Mouse (Mus musculus) midbrain, embryonic 11.5 days (tissue): ENCODE results near the gene Bmp4. TPM values are rescaled to one million over a fixed set of nuclear protein-coding genes. Genes with fewer than 3 reads are reported as not detected.
A peak's percentile ranks its signal among the peaks of the same experiment; 100 is the strongest.

Experiments used
- ATAC-seq: fragments of 200-750 bp; cut with Nextera tagmentation; 2 replicates; pipeline ENCODE4 v1.8.0; 2017; ENCODE audit warnings: moderate TSS enrichment, moderate library complexity; ENCODE audit not compliant: low FRiP score
- DNase-seq: peaks from one replicate; pipeline ENCODE4 v3.0.0; 2015; ENCODE audit warnings: low spot score; ENCODE audit errors: missing footprints
- H3K27ac ChIP-seq: fragments of 300-500 bp; sonication (generic); 2 replicates; pipeline ENCODE4 v1.5.1; 2014; ENCODE audit warnings: low read depth, low read length
- H3K27me3 ChIP-seq: fragments of 300-500 bp; sonication (generic); 2 replicates; pipeline ENCODE4 v1.6.1; 2014; ENCODE audit warnings: mild to moderate bottlenecking, low read length, moderate library complexity, mixed read lengths; ENCODE audit not compliant: control insufficient read depth, insufficient read depth
- H3K36me3 ChIP-seq: fragments of 300-500 bp; sonication (generic); 2 replicates; pipeline ENCODE4 v1.6.1; 2014; ENCODE audit warnings: mild to moderate bottlenecking, low read length, moderate library complexity, mixed read lengths; ENCODE audit not compliant: control insufficient read depth, insufficient read depth
- H3K4me1 ChIP-seq: fragments of 300-500 bp; sonication (generic); 2 replicates; pipeline ENCODE4 v1.6.1; 2014; ENCODE audit warnings: low read length; ENCODE audit not compliant: control insufficient read depth, insufficient read depth
- H3K4me2 ChIP-seq: fragments of 300-500 bp; sonication (generic); 2 replicates; pipeline ENCODE4 v1.6.1; 2014; ENCODE audit warnings: mild to moderate bottlenecking, moderate library complexity
- H3K4me3 ChIP-seq: fragments of 300-500 bp; sonication (generic); 2 replicates; pipeline ENCODE4 v1.5.1; 2014; ENCODE audit warnings: low read depth, low read length
- H3K9ac ChIP-seq: fragments of 300-500 bp; sonication (generic); 2 replicates; pipeline ENCODE4 v1.6.1; 2014; ENCODE audit warnings: low read length
- H3K9me3 ChIP-seq: fragments of 300-500 bp; sonication (generic); 2 replicates; pipeline ENCODE4 v1.6.1; 2016; ENCODE audit warnings: low read length; ENCODE audit not compliant: control insufficient read depth
- WGBS: fragments of 180-500 bp; shearing (Covaris S2); extraction: QIAGEN DNeasy Blood & Tissue Kit; methylation state at CpG from one replicate; pipeline ENCODE4 v1.1.7; 2014; 5-methylcytosine and 5-hydroxymethylcytosine counted together
- polyA plus RNA-seq: library from polyadenylated mRNA; unstranded; fragments of >200 nt; fragmentation: Nextera tagmentation; extraction: Ambion mirVana; gene quantifications from 2 replicates; pipeline ENCODE4 v1.2.1, GENCODE M21; 2014

The Bmp4 gene
- polyA plus RNA-seq, 1 experiment from 2014 or later, result 4.7 TPM

DNA sequence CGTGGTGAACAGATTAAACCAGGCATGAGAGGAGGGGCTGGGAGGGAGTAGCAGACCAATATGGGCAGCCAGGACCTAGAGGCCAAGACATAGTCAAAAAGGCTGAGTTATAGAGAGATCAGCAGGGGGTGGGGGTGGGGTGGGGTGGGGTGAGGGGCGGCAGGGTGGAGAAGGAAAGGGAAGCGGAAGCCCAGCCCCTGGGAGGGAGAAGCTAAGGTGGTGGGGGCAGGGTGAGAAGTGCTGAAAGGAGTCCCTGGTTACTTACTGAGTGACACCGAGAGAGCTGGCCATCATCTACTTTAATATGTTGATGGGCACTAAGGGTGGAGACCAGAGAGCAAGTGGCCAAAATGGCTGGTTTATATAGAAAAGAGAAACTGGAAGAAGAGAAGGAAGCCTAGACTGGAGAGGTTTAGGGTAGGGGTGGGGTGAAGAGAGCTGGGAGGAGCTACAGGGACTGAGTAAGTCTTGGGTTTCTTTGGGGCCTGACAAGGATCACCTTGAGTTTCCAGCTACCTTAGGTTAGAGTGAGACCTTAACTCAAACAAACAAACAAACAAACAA lies 20.2 kb upstream of the Bmp4 start:
- DNase-seq (no peak), ATAC-seq (no peak)
- Histone ChIP-seq H3K9ac (no peak overlapping the region), H3K27me3 (no peaks in the 10 kb centered on the region), H3K27ac (no peak overlapping the region), H3K9me3 (no peaks in the 10 kb centered on the region), H3K36me3 (no peaks in the 10 kb centered on the region), H3K4me1 (no peaks in the 10 kb centered on the region), H3K4me3 (no peak overlapping the region), H3K4me2 (no peak overlapping the region)
- 53% methylated on average over 4 of the region's 4 CpGs for WGBS

DNA sequence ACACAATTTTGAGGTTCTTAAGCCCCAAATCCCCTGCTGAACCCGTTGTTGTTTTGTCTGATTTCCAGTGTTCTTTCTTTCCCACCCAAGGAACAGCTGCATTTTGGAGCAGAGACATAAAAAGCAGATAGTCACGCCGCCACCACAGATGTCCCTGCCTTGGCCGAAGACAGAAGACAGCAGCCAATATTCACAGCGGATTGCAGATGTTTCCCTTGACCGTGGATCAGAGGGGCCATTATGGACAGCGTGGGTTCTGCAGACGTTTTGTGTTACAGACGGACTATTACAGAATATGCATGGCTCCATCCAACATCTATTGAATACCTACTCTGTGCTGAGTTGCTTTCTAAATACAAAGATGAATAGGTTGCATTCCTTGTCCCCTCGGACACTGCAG lies 18.5 kb upstream of the Bmp4 start:
- H3K27ac ChIP-seq, result no peak overlapping the region
- no peak for ATAC-seq
- no peaks in the 10 kb centered on the region for H3K36me3 ChIP-seq
- no peak overlapping the region for H3K4me3 ChIP-seq
- no peaks in the 10 kb centered on the region for H3K4me1 ChIP-seq
- DNase-seq, result no peak
- H3K9me3 ChIP-seq, result no peaks in the 10 kb centered on the region
- 87% methylated on average over 10 of the region's 10 CpGs for WGBS
- H3K4me2 ChIP-seq, result no peak overlapping the region
- H3K27me3 ChIP-seq, result no peaks in the 10 kb centered on the region
- no peak overlapping the region for H3K9ac ChIP-seq

DNA sequence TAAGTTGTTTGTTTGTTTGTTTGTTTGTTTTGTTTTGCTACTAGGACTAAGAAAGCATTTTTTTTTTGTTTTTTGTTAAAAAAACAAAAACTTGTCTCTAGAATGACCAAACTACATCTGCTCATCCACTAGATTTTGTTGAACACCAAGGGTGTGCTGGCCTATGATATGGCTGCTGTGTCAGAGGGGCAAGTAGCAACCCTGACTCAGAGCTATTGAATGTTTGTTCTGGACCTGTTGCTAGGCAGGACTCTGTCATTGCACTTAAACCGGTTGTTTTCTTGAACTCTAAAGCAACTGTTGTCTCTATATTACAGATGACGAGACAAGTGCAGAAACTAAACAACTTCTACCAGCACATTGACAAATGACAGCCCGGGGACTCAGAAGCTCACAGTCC lies 17.9 kb upstream of the Bmp4 start:
- Histone ChIP-seq H3K9me3 (no peaks in the 10 kb centered on the region), H3K27ac (no peak overlapping the region), H3K4me2 (no peak overlapping the region), H3K27me3 (no peaks in the 10 kb centered on the region), H3K4me3 (no peak overlapping the region), H3K36me3 (no peaks in the 10 kb centered on the region), H3K9ac (no peak overlapping the region), H3K4me1 (no peaks in the 10 kb centered on the region)
- ATAC-seq (no peak), DNase-seq (no peak)
- WGBS, result 93% methylated on average over 3 of the region's 3 CpGs

DNA sequence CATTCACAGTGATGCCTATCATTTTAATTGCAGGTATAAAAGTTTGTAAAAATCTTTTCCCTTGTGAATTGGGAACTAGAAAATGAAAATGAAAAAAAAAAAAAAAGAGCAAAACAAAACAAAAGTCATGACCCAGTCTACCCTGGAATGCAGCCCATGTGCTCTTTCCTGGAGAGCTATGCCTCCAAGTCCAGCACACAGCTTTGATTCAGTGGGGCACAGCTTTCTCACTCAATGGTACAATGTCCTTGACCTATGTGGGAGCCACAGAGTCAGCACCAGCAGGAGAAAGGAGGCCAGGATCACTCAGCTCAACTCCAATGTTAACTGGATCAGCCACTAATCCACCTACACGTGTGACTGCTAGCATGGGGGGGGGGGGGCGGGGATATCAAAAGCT lies 9.5 kb upstream of the Bmp4 start:
- no peak overlapping the region for H3K4me2 ChIP-seq
- ATAC-seq (no peak), DNase-seq (no peak)
- H3K36me3 ChIP-seq, result no peaks in the 10 kb centered on the region
- no peak overlapping the region for H3K9ac ChIP-seq
- peaks cover 29% of the 10 kb centered on the region for H3K27me3 ChIP-seq
- H3K4me3 ChIP-seq, result no peak overlapping the region
- WGBS, result 54% methylated on average over 2 of the region's 2 CpGs
- no peak overlapping the region for H3K27ac ChIP-seq
- H3K9me3 ChIP-seq, result no peaks in the 10 kb centered on the region
- peaks cover 4% of the 10 kb centered on the region; the same call in 1 of the 2 replicates for H3K4me1 ChIP-seq

DNA sequence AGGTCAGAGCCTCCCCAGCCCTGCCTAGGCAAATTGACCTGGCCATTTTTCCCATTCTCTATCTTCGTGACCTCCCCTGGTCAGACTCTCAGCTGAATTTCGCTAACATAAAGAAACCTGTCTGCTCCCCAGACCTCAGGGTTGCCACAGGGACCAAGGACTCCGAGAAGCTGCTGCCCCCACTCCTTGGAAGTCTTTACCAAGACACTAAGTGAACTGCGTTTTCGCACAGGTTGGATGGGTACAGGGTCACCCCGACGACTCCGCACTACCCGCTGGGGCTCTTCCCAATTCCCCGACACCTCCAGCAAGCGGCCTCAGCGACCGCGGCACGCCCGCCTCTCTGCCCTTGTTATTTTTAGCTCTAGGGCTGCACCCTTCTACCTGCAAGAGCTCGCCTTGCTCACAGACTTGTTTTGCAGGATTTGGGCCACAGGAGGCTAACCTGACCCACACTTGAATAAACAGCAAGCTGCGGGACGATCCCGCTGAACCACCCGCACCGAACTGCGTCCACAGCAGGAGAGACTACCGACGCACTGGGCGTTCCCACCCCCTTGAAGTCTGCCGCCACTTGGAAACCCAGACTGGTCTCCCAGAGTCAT lies 7.7 kb upstream of the Bmp4 start:
- DNase-seq (peak; percentile 92), ATAC-seq (no peak)
- Histone ChIP-seq H3K9me3 (no peaks in the 10 kb centered on the region), H3K4me2 (peak overlapping the region; percentile 38), H3K27me3 (peaks cover 32% of the 10 kb centered on the region), H3K9ac (no peak overlapping the region; the same call in 1 of the 2 replicates), H3K27ac (no peak overlapping the region), H3K36me3 (no peaks in the 10 kb centered on the region), H3K4me3 (peak overlapping the region; percentile 20; the same call in 1 of the 2 replicates), H3K4me1 (peaks cover 4% of the 10 kb centered on the region; the same call in 1 of the 2 replicates)
- WGBS, result 2% methylated on average over 27 of the region's 27 CpGs

DNA sequence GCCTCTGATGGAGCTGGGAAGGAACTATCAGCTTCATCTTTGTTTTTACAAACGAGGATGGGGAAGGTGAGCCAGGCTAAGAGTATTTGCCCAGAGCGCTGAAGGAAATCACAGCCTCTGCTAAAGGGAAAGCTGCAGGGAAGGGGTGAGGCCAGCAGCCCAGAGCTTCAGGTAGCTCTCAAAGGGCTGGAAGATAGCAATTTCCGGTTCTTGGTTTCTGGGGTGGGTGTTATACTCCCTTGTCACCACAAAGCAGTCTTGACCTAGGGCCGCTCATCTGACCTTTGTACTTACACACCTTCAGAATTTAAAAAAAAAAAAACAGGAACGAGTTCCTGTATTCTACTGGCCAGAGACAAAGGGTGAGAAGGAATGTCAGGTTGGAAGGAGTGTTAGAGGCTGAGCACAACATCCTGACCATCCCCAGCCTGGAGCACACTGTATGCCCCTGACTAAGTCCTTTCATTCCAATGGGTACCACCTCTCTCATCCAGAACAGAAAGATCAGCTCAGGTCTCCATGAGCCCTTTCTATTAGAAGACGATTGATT lies 1.2 kb upstream of the Bmp4 start:
- H3K27me3 ChIP-seq, result peaks cover 58% of the 10 kb centered on the region
- 57% methylated on average over 6 of the region's 6 CpGs for WGBS
- no peak for ATAC-seq

DNA sequence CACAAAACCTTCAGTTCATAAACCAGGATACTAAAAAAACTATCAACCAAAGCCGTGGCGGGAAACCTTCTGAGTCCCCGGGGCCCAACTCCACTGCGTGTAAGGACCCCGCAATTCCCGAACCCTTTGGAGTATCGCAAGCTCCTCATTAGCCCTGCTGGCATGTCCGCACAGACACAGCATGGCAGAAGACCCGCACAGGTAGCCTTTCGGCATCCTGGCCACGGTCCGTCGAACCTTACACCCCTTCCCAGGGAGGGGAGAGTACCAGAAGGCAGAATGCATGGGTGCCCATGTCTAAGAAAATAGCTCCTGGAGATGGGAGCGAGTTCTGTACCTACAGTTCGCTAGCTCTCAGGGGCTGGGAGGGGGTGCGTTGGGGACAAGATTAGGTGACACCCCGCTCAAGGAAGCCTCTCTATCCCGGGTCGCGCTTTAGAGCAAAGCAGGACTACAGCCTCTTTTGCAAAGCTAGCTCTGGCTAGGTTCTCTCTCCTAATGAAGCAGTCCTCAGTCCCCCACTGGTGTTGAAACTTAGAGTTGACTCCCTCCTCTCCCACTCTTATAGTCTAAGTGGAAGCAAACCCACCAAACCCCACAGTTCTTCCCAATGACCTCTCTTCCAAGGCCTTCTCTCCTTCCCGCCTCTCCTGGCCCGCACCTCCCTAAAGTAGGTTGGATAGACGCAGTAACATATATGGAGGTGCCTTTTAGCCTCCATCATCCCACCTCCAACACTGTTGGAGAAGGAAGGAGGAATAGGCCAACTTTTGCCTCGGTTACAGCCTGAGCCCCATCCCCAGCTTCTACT lies 826 bp downstream of the Bmp4 start:
- DNase-seq (peak; percentile 92), ATAC-seq (no peak)
- 4% methylated on average over 24 of the region's 24 CpGs for WGBS
- Histone ChIP-seq H3K9ac (no peak overlapping the region), H3K4me2 (peak overlapping the region; percentile 43), H3K27ac (no peak overlapping the region), H3K4me1 (peaks cover 15% of the 10 kb centered on the region), H3K27me3 (peaks cover 73% of the 10 kb centered on the region), H3K9me3 (no peaks in the 10 kb centered on the region), H3K36me3 (no peaks in the 10 kb centered on the region), H3K4me3 (peak overlapping the region; percentile 24)

More for the DNA sequence above, 1.2 kb upstream of the Bmp4 start:
- Histone ChIP-seq H3K4me2 (no peak overlapping the region), H3K36me3 (no peaks in the 10 kb centered on the region), H3K27ac (no peak overlapping the region), H3K9me3 (no peaks in the 10 kb centered on the region), H3K9ac (no peak overlapping the region), H3K4me3 (no peak overlapping the region), H3K4me1 (peaks cover 11% of the 10 kb centered on the region; the same call in 1 of the 2 replicates)
- DNase-seq, result peak; percentile 81

DNA sequence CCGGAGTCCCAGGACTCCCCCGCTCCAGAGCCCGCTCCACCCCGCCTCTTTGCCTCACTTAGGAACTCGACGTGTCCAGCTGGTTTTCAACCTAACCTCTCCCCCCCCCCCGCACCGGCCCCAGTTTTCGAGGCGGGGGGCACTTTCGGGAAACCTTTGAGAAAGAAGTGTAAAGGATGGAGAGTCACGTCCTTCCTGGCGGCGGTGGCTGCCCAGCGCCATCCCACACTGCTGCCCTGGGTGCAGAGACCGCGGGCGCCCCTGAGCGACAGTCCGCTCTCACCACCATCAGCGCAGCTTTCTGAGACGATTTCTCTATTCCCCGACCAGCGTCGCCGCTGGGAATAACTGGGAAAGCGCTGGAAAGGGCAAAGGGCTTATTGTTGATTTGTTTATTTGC lies 1.8 kb downstream of the Bmp4 start:
- Histone ChIP-seq H3K4me3 (peak overlapping the region; percentile 47), H3K36me3 (no peaks in the 10 kb centered on the region), H3K27me3 (peaks cover 79% of the 10 kb centered on the region), H3K27ac (no peak overlapping the region), H3K4me1 (peaks cover 15% of the 10 kb centered on the region), H3K4me2 (peak overlapping the region; percentile 67), H3K9me3 (no peaks in the 10 kb centered on the region), H3K9ac (no peak overlapping the region; the same call in 1 of the 2 replicates)
- DNase-seq (peak; percentile 97), ATAC-seq (peak; percentile 25; the same call in 1 of the 2 replicates)
- WGBS, result under 1% methylated on average over 26 of the region's 27 CpGs
